Mouse (Mus musculus): ENCODE results near the gene Arpc5. TPM values are rescaled to one million over a fixed set of nuclear protein-coding genes. Genes with fewer than 3 reads are reported as not detected.
A peak's percentile ranks its signal among the peaks of the same experiment; 100 is the strongest.
"Not testable (repeated sequence)": the region's sequence is repeated elsewhere in the genome, so short reads cannot be mapped to it uniquely, and the experiment has no call there.

Arpc5 gene
- polyA plus RNA-seq, 1 experiment: 190 TPM

DNA sequence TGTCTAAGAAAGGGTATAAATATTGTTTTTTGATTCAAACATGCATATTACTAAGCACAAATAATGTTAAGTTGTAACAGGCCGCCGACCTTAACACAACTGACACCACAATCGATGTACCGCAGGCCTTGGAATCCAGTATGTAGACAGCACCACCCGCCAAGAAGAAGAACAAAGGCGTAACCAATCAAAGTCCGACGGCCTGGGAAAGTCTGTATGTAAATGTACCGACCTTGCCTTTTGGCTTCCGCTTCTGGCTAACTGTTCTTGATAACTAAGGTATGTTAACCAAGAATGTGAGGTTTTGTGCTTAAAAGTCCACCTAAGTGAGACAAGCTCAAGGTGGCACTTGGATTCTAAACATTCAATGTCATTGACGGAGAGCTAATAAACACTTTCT, 27.0 kb upstream of the Arpc5 start:
- Histone ChIP-seq H3K27ac (ENCODE audit: insufficient read depth, low read length) (no peak overlapping the region), H3K4me1 (ENCODE audit: control insufficient read depth, insufficient read depth, low read length) (no peaks in the 10 kb centered on the region), H3K4me3 (ENCODE audit: insufficient read depth, low read length) (no peak overlapping the region)
- TF ChIP-seq CTCF (IDR thresholded peaks at IDR 0.05; ENCODE audit: borderline replicate concordance, insufficient read depth, low read length): no peak
- no peak for TF ChIP-seq POLR2A (IDR thresholded peaks at IDR 0.05; ENCODE audit: low read depth, low read length)

DNA sequence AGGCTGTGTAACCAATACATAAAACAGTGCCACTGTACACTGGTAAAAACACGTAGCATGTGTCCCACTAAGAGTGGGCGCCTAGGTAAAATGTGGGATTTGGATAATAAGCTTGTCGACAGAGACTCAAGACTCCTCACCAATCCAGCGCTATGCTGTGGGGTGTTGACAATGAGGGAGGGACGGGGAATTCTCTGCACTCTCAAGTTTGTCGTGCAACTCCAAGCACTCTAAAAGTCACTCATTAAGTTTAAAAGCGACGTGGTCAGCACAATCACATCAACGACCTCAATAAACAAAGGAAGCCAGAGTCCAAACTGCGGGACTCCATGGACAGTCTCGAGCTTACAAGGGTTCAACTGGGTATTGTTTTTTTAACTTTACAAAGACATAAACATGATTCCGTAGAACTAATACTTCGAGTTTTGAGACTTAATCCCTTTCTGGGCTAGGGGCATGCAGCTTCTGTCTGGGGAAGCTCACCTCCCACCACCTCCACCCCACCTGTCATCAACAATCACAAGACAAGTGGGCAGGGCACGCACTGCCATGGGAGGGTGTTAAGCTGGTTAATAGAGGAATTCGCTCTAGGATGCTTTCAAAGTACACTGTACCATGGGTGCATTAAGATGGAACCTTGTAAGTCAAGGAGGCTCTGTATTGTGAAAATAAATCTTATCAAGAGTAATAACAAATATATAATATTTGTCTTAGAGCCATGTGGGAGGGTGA, 23.1 kb upstream of the Arpc5 start:
- Histone ChIP-seq H3K4me3 (ENCODE audit: insufficient read depth, low read length) (no peak overlapping the region), H3K27ac (ENCODE audit: insufficient read depth, low read length) (no peak overlapping the region), H3K4me1 (ENCODE audit: control insufficient read depth, insufficient read depth, low read length) (no peaks in the 10 kb centered on the region)
- TF ChIP-seq POLR2A (IDR thresholded peaks at IDR 0.05; ENCODE audit: low read depth, low read length) (no peak), CTCF (IDR thresholded peaks at IDR 0.05; ENCODE audit: borderline replicate concordance, insufficient read depth, low read length) (no peak)

DNA sequence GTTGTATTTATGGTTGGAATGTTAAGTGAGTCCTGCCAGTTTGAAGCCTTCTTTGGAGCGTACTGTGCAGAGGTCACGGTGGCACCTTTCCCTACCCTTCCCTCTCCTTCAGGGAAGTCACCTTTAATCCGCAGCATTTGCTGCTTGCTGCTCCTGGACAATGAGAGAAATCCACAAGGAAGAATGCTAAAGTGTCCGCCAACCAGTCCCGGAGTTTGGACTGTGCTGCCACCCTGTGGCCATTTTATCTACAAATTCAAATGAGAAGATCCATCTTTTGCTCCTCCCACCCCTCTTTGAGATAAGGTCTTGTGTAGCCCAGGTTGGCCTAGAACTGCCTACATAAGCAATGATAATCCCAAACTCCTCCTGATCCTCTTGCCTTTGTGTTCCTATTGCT, 19.9 kb upstream of the Arpc5 start:
- Histone ChIP-seq H3K4me1 (ENCODE audit: control insufficient read depth, insufficient read depth, low read length) (no peaks in the 10 kb centered on the region), H3K27ac (ENCODE audit: insufficient read depth, low read length) (no peak overlapping the region), H3K4me3 (ENCODE audit: insufficient read depth, low read length) (no peak overlapping the region)
- 0 out of 2 replicates have a peak, but pooled peaks have one; percentile 27 for TF ChIP-seq CTCF (IDR thresholded peaks at IDR 0.05; ENCODE audit: borderline replicate concordance, insufficient read depth, low read length)
- no peak for TF ChIP-seq POLR2A (IDR thresholded peaks at IDR 0.05; ENCODE audit: low read depth, low read length)

DNA sequence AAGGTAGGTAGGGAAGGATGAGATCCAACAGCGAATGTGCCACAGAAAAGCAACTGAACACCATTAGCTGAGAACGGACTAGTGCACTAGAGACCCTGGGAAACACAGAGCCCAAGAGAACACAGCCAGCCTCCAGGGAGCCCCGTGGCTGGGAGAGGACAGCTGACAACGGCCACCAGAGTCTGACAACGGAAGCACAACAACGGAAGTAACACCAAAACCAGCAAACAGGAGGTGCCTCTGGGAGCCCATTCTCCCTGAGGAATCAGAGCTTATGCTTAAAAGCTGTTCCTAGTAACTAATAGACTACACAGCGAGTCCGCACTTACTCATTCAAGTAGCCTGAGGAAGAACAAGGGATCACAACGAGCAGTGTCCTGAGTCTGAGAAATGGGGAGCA, 17.1 kb upstream of the Arpc5 start:
- H3K4me3 ChIP-seq (ENCODE audit: insufficient read depth, low read length): no peak overlapping the region
- no peaks in the 10 kb centered on the region for H3K4me1 ChIP-seq (ENCODE audit: control insufficient read depth, insufficient read depth, low read length)
- H3K27ac ChIP-seq (ENCODE audit: insufficient read depth, low read length): no peak overlapping the region
- TF ChIP-seq CTCF (IDR thresholded peaks at IDR 0.05; ENCODE audit: borderline replicate concordance, insufficient read depth, low read length) (no peak), POLR2A (IDR thresholded peaks at IDR 0.05; ENCODE audit: low read depth, low read length) (no peak)

DNA sequence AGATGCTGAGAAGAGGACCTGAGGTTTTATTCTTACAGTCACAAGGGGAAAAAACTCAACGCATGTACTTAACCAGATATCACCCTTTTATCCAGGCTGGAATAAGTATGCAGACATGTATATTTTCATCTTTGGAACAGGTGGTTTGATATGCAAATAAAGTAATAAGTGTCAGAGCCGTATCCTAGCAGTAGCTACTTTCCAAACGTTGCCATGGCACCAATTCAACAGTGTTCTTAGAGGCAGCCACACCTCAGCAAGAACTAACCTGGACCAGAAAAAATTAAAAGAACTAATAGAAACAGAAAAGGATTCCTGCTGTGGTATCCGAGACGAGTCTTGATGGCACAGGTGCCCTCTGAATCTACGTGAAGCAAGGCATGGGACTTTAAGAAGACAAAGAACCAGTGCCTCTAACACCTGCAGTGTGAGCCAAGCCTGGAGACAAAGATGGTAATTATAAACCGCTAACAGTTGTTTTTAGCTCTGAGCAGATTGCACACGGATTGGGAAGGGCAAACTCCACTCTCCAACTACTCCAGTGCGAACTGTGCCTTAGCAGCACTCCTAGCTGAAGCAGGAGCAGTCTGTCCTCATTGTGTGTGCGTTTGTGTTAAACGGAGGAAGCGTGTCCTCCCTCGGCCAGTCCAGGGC, 15.9 kb upstream of the Arpc5 start, which contains the start of gene Apobec4:
Gene Apobec4 (plus strand): TSS at position 240 of the 654 bp plus-strand sequence.
- Histone ChIP-seq H3K4me3 (ENCODE audit: insufficient read depth, low read length) (no peak within 1 kb of the TSS), H3K4me1 (ENCODE audit: control insufficient read depth, insufficient read depth, low read length) (no peaks in the 10 kb centered on the region), H3K27ac (ENCODE audit: insufficient read depth, low read length) (no peak within 1 kb of the TSS)
- TF ChIP-seq CTCF (IDR thresholded peaks at IDR 0.05; ENCODE audit: borderline replicate concordance, insufficient read depth, low read length) (no peak), POLR2A (IDR thresholded peaks at IDR 0.05; ENCODE audit: low read depth, low read length) (no peak)

DNA sequence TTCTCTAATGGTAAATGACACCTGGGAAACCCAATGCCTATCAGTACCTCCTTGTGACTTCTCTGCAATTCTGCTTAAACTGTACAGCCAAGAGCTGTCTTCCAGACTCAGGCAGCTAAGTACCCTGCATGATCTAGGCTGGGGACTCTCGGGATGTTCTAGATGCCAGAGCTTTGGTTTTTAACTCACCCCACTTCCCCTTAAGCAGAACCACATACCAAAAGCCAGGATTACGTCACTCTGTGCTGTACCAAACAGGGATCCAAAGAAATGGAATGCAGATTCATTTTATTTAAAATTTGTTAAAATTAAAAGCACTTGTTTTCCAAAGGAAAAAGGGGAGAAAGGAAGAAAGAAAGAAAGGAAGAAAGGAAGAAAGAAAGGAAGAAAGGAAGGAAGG, 4.6 kb upstream of the Arpc5 start:
- no peak overlapping the region for H3K27ac ChIP-seq (ENCODE audit: insufficient read depth, low read length)
- no peak for TF ChIP-seq CTCF (IDR thresholded peaks at IDR 0.05; ENCODE audit: borderline replicate concordance, insufficient read depth, low read length)
- TF ChIP-seq POLR2A (IDR thresholded peaks at IDR 0.05; ENCODE audit: low read depth, low read length): no peak
- peaks cover 4% of the 10 kb centered on the region; the same call in 1 of the 2 replicates for H3K4me1 ChIP-seq (ENCODE audit: control insufficient read depth, insufficient read depth, low read length)
- no peak overlapping the region for H3K4me3 ChIP-seq (ENCODE audit: insufficient read depth, low read length)

DNA sequence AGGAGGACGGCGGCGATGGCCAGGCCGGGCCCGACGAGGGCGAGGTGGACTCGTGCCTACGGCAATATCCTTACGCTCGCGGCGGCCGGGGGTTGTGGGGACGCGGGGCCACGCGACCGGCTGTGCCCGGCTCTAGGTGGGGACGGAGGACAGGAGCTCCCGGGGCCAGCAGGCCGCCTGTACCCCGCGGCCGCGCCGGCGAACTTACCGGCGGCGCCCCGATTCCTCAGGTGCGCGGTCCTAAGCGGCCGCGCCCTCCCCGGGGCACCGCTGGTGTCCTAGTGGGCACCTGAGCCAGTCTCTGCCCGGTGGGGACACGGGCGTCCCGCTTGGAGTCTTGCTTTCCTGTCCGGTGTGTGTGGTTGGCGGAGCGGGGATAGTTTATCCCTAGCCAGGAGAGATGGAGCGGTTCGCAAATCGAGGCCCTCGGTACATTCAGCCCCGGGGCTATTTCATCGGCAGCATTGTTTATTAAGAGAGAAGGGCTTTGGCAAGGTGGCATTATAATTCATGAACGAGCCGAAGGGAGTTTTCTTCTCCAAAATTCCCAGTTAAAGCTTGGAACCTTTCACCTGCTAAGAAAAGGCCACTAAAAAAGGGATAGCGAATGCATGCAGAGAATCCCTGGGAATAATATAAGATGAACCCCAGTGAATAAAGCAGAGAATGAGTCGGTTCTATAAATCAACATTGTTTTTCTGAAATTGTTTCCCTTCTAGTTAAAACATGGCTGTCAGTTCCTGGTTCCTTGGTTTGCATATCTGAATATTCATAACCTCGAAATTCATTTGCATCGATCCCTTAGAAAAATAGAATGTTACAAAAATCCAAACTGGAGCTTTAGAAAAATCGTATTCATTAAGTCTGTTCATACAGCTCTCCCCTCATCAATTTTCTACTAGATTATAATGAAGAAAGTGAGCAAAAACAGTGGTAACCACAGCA, 734 bp downstream of the Arpc5 start:
- H3K4me3 ChIP-seq (ENCODE audit: insufficient read depth, low read length): peak overlapping the region; percentile 90
- H3K27ac ChIP-seq (ENCODE audit: insufficient read depth, low read length): peak overlapping the region; percentile 57
- peaks cover 7% of the 10 kb centered on the region for H3K4me1 ChIP-seq (ENCODE audit: control insufficient read depth, insufficient read depth, low read length)
- TF ChIP-seq POLR2A (IDR thresholded peaks at IDR 0.05; ENCODE audit: low read depth, low read length) (no peak), CTCF (IDR thresholded peaks at IDR 0.05; ENCODE audit: borderline replicate concordance, insufficient read depth, low read length) (no peak)

DNA sequence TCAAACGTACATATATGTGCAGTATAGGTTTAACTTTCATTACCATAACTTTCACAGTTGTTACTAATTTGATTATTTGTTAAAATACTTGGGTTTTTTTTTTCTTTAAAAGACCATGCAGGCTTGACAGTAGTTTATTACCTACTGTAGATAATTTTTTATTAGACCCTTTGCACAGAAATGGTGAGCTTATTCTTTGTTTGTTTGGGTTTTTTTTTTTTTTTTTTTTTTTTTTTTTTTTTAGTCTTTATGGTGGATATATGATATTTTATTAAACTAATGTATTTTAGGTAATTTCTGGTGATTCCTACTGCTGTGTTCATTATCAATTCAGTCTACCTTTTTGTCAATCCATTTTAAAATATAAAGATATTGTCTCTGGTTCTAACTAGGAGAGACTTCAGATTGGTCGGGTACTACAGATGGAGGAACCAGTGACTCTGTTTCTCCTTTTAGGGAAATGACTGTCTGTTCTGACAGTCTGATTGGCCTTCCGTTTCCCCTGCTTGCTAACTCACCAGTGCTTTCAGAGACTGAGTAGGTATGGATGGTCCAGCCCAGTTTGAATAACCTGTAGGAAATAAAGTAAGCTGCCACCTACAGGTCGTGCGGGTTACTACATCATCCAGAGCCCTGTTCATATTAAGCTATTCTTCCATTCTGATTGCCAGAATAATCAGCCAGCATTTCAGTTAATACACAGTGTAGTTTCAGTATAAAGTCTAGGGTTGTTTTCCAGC, 1.6 kb downstream of the Arpc5 start:
- Histone ChIP-seq H3K4me3 (ENCODE audit: insufficient read depth, low read length) (0 out of 2 replicates have a peak overlapping the region, but pooled peaks have one; percentile 9), H3K4me1 (ENCODE audit: control insufficient read depth, insufficient read depth, low read length) (peaks cover 7% of the 10 kb centered on the region), H3K27ac (ENCODE audit: insufficient read depth, low read length) (no peak overlapping the region)
- TF ChIP-seq CTCF (IDR thresholded peaks at IDR 0.05; ENCODE audit: borderline replicate concordance, insufficient read depth, low read length) (no peak), POLR2A (IDR thresholded peaks at IDR 0.05; ENCODE audit: low read depth, low read length) (peak; percentile 58)

DNA sequence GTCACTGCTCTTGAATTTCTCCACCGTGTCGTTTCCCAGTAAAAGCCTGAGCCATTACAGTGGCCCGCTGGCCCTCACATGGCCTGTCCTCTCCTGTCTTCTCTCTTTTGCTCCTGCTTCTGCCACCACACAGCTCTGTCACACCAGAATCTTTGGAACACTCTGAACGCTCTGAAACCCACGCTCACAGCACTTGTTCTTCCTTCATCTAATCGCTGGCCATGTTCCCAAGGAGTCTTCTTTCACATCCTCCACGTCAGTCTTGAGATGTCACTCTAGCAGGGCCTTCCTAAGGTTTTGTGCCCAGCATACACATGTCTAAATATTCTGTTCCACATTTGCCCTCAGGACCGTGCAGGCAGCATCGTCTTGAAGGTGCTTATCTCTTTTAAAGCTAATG, 4.7 kb downstream of the Arpc5 start:
- Histone ChIP-seq H3K4me1 (ENCODE audit: control insufficient read depth, insufficient read depth, low read length) (peaks cover 5% of the 10 kb centered on the region), H3K4me3 (ENCODE audit: insufficient read depth, low read length) (no peak overlapping the region)
- TF ChIP-seq CTCF (IDR thresholded peaks at IDR 0.05; ENCODE audit: borderline replicate concordance, insufficient read depth, low read length) (no peak), POLR2A (IDR thresholded peaks at IDR 0.05; ENCODE audit: low read depth, low read length) (peak; percentile 13; the same call in 1 of the 2 replicates)

DNA sequence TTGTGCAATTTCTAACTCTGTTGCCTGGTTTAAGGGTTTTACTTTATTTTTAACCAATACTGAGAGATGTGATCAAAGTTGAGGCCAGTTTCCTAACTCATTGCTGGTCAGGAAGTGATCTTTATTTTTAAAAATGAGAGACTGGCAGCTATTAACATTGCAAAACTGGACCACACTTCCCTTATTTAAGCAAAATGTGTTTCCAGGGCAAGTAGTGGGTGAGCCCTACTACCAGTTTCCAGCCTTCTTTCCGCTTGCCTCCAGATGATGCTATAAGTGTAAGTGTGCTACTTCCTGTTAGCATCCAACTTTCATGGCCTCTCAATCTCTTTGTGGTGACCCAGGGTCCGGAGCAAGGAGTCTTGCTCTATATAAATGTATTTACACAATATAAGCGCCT, 8.3 kb downstream of the Arpc5 start:
- not testable (repeated sequence) for H3K4me3 ChIP-seq (ENCODE audit: insufficient read depth, low read length); H3K27ac ChIP-seq (ENCODE audit: insufficient read depth, low read length); H3K4me1 ChIP-seq (ENCODE audit: control insufficient read depth, insufficient read depth, low read length)

More for the DNA sequence above, 4.7 kb downstream of the Arpc5 start:
- no peak overlapping the region for H3K27ac ChIP-seq (ENCODE audit: insufficient read depth, low read length)
